Mouse (Mus musculus) liver, embryonic 13.5 days (tissue): ENCODE data around the gene Tmem179b. TPM values are rescaled to one million over a fixed set of nuclear protein-coding genes. Genes with fewer than 3 reads are reported as not detected.

Source experiments
- ATAC-seq: fragments of 200-750 bp; cut with Nextera tagmentation; 2 replicates; pipeline ENCODE4 v1.8.0; 2017; ENCODE audit warnings: low read depth, mild to moderate bottlenecking, moderate number of reproducible peaks, moderate library complexity
- DNase-seq: peaks from one replicate; pipeline ENCODE4 v3.0.0; 2022
- H3K27ac ChIP-seq: fragments of 300-500 bp; sonication (generic); 2 replicates; pipeline ENCODE4 v1.5.1; 2015; ENCODE audit warnings: moderate library complexity, mild to moderate bottlenecking, inconsistent platforms
- H3K27me3 ChIP-seq: fragments of 300-500 bp; sonication (generic); 2 replicates; pipeline ENCODE4 v1.6.1; 2015; ENCODE audit warnings: mild to moderate bottlenecking, inconsistent platforms
- H3K36me3 ChIP-seq: fragments of 300-500 bp; sonication (generic); 2 replicates; pipeline ENCODE4 v1.6.1; 2015; ENCODE audit warnings: mild to moderate bottlenecking, inconsistent platforms
- H3K4me1 ChIP-seq: fragments of 300-500 bp; sonication (generic); replicated peaks from 2 replicates; pipeline ENCODE4 v1.6.1; 2015; ENCODE audit warnings: inconsistent platforms
- H3K4me2 ChIP-seq: fragments of 300-500 bp; sonication (generic); 2 replicates; pipeline ENCODE4 v1.6.1; 2015; ENCODE audit warnings: inconsistent platforms, mild to moderate bottlenecking, moderate library complexity
- H3K4me3 ChIP-seq: fragments of 300-500 bp; sonication (generic); replicated peaks from 2 replicates; pipeline ENCODE4 v1.5.1; 2015; ENCODE audit warnings: mild to moderate bottlenecking, inconsistent platforms
- H3K9ac ChIP-seq: fragments of 300-500 bp; sonication (generic); 2 replicates; pipeline ENCODE4 v1.6.1; 2015; ENCODE audit warnings: mild to moderate bottlenecking, inconsistent platforms
- H3K9me3 ChIP-seq: fragments of 300-500 bp; sonication (generic); replicated peaks from 2 replicates; pipeline ENCODE4 v1.6.1; 2016; ENCODE audit warnings: inconsistent platforms
- WGBS: fragments of 180-500 bp; shearing (Covaris S2); methylation state at CpG from one replicate; pipeline ENCODE4 v1.1.7; 2015; ENCODE audit not compliant: insufficient replicate concordance; 5-methylcytosine and 5-hydroxymethylcytosine counted together
- polyA plus RNA-seq: library from polyadenylated mRNA; unstranded; fragments of >200 nt; fragmentation: Nextera tagmentation; extraction: Ambion mirVana; gene quantifications from 2 replicates; pipeline ENCODE4 v1.2.1, GENCODE M21; 2015

Gene Tmem179b
- polyA plus RNA-seq, 1 experiment from 2014 or later = 97.1 TPM

- H3K4me3 ChIP-seq = peak overlapping the region; percentile 87
- 15% methylated on average over 6 of the region's 6 CpGs for WGBS
Observed at GRCm38 (mm10) chr19:8773409-8773808, 858 bp downstream of the Tmem179b start.

GRCm38 (mm10) chr19:8772996-8773395 is 1.3 kb downstream of the Tmem179b start:
- Histone ChIP-seq H3K9me3 (no peaks in the 10 kb centered on the region), H3K27ac (peak overlapping the region; percentile 99), H3K27me3 (no peaks in the 10 kb centered on the region), H3K4me1 (peaks cover 57% of the 10 kb centered on the region), H3K4me3 (peak overlapping the region; percentile 87), H3K9ac (peak overlapping the region; percentile 98), H3K4me2 (peak overlapping the region; percentile 99), H3K36me3 (peaks cover 57% of the 10 kb centered on the region)
- peak; percentile 65 for ATAC-seq
- 19% methylated on average over 5 of the region's 5 CpGs for WGBS
- DNase-seq = peak; percentile 53

More at GRCm38 (mm10) chr19:8773409-8773808, 858 bp downstream of the Tmem179b start:
- ATAC-seq = no peak
- no peak for DNase-seq
- Histone ChIP-seq H3K36me3 (peaks cover 57% of the 10 kb centered on the region), H3K9me3 (no peaks in the 10 kb centered on the region), H3K27me3 (no peaks in the 10 kb centered on the region), H3K4me1 (peaks cover 57% of the 10 kb centered on the region), H3K9ac (peak overlapping the region; percentile 98), H3K27ac (peak overlapping the region; percentile 99), H3K4me2 (peak overlapping the region; percentile 99)

- Histone ChIP-seq H3K9me3 (0 out of 2 replicates have a peak, but pooled peaks cover 1% of the 10 kb centered on the region), H3K4me1 (peaks cover 46% of the 10 kb centered on the region), H3K36me3 (peaks cover 75% of the 10 kb centered on the region), H3K9ac (peak within 1 kb of the TSS; percentile 93), H3K27me3 (no peaks in the 10 kb centered on the region), H3K4me3 (peak within 1 kb of the TSS; percentile 85), H3K27ac (peak within 1 kb of the TSS; percentile 99), H3K4me2 (peak within 1 kb of the TSS; percentile 99)
- ATAC-seq (no peak), DNase-seq (peak; percentile 61)
- WGBS = 14% methylated on average over 29 of the region's 29 CpGs
Observed at GRCm38 (mm10) chr19:8770567-8771270, 3.5 kb downstream of the Tmem179b start, which contains the start of gene Tmem223. Gene Tmem223, plus strand, starts transcription at chr19:8770996.

GRCm38 (mm10) chr19:8765562-8765961 is 8.7 kb downstream of the Tmem179b start:
- H3K27me3 ChIP-seq = no peaks in the 10 kb centered on the region
- H3K9ac ChIP-seq = no peak overlapping the region
- peaks cover 9% of the 10 kb centered on the region for H3K4me1 ChIP-seq
- peaks cover 95% of the 10 kb centered on the region for H3K36me3 ChIP-seq
- ATAC-seq = no peak
- DNase-seq = no peak
- H3K4me2 ChIP-seq = no peak overlapping the region
- WGBS = 89% methylated on average over 9 of the region's 9 CpGs
- no peak overlapping the region for H3K4me3 ChIP-seq
- 0 out of 2 replicates have a peak, but pooled peaks cover 4% of the 10 kb centered on the region for H3K9me3 ChIP-seq
- H3K27ac ChIP-seq = no peak overlapping the region

DNA sequence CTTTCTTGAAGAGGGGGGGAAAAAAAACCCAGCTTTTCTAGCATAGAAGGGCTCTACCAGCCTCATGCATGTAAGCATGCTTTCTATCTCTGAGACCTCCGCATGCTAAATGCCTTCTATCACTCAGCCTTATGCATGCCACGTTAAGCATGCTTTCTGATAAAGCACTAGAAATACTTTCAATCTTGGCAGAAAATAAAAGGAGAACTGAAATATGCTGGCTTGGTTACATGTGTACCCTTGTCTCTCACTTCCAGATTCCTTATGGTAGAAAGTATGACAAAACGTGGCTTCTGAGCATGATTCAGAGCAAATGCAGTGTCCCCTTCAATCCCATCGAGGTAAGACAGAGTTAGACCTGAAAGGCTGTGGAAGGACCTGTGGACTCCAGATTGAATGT is 11.0 kb downstream of the Tmem179b start:
- H3K9ac ChIP-seq = no peak overlapping the region
- DNase-seq (no peak), ATAC-seq (no peak)
- H3K27me3 ChIP-seq = no peaks in the 10 kb centered on the region
- peaks cover 18% of the 10 kb centered on the region for H3K4me1 ChIP-seq
- no peak overlapping the region for H3K4me3 ChIP-seq
- H3K36me3 ChIP-seq = peaks cover 80% of the 10 kb centered on the region
- WGBS = 74% methylated on average over 4 of the region's 4 CpGs
- H3K27ac ChIP-seq = no peak overlapping the region; the same call in 1 of the 2 replicates
- H3K4me2 ChIP-seq = no peak overlapping the region
- 0 out of 2 replicates have a peak, but pooled peaks cover 4% of the 10 kb centered on the region for H3K9me3 ChIP-seq

GRCm38 (mm10) chr19:8760757-8761156 is 13.5 kb downstream of the Tmem179b start:
- Histone ChIP-seq H3K4me3 (no peak overlapping the region), H3K9ac (no peak overlapping the region), H3K27me3 (no peaks in the 10 kb centered on the region), H3K27ac (no peak overlapping the region), H3K4me1 (peaks cover 30% of the 10 kb centered on the region), H3K9me3 (0 out of 2 replicates have a peak, but pooled peaks cover 3% of the 10 kb centered on the region), H3K36me3 (peaks cover 56% of the 10 kb centered on the region), H3K4me2 (no peak overlapping the region)
- no peak for DNase-seq
- no peak for ATAC-seq
- WGBS = 71% methylated on average over 2 of the region's 2 CpGs

DNA sequence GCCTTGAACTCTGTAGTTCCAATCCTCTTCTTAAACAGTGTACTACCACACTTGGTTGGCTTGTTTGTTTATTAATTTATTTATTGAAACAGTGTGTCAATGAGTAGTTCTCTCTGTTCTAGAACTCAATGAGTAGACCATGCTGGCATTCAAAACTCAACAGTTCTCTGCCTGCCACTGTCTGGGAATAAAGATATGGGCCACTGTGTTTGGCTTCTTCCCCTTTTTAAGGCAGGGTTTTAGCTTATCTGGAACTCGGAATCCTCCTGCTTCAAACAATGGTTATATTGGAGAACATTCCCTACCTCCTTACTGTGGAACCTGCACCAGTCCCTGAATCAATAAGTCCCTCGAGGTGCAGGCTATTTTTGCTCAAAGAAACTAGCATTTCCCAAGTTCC is 15.4 kb downstream of the Tmem179b start:
- H3K27ac ChIP-seq = peak overlapping the region; percentile 51; the same call in 1 of the 2 replicates
- no peak for ATAC-seq
- H3K4me2 ChIP-seq = peak overlapping the region; percentile 76
- H3K36me3 ChIP-seq = peaks cover 54% of the 10 kb centered on the region
- no peaks in the 10 kb centered on the region for H3K27me3 ChIP-seq
- H3K9ac ChIP-seq = peak overlapping the region; percentile 98
- no peak for DNase-seq
- H3K4me1 ChIP-seq = peaks cover 40% of the 10 kb centered on the region
- H3K9me3 ChIP-seq = no peaks in the 10 kb centered on the region
- WGBS = 31% methylated on average over 2 of the region's 2 CpGs
- peak overlapping the region; percentile 96 for H3K4me3 ChIP-seq

- ATAC-seq = no peak
- Histone ChIP-seq H3K4me1 (peaks cover 40% of the 10 kb centered on the region), H3K36me3 (peaks cover 54% of the 10 kb centered on the region), H3K9me3 (no peaks in the 10 kb centered on the region), H3K4me2 (peak overlapping the region; percentile 76), H3K4me3 (peak overlapping the region; percentile 96), H3K27me3 (no peaks in the 10 kb centered on the region), H3K27ac (peak overlapping the region; percentile 93), H3K9ac (peak overlapping the region; percentile 98)
- 4% methylated on average over 14 of the region's 14 CpGs for WGBS
- no peak for DNase-seq
Observed at GRCm38 (mm10) chr19:8757471-8757998, 16.7 kb downstream of the Tmem179b start.

DNA sequence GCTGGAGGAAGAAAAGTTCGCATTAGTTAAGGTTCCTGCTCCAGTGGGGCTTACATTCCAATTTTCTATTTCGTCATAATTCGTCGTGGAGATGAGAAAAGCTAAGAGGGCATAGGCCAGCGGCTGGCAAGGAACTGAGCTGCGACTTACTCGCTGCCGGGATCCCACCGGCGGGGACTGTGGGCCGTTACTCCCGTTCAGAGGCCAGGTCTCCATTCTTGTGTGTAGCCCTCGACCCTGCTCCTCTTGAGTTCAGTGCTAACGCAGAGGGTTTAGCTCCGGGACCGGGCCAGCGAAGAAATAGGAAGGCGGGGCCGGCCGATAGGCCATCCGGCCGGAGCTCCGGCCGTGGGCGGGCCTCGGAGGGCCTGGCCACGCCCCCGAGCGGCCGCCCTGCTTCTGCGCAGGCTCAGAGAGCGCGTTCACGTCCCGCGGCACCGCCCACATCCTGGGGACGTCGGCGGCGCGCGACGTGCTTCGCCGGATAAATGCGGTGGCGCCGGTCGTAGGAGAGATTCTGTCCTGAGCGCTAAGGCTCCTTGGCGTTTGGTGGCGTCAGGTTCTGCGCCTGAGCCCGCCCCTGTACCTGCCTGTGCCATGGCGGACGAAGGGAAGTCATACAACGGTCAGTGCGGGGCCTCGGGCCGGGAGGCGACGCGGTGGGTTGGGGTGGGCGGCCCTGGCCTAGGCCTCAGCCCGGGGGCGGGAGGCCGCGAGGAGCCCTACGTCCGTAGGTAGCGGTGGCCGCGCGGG is 17.5 kb downstream of the Tmem179b start, which contains the start of gene Nxf1:
Gene Nxf1 (plus strand): TSS at position 439 of the 753 bp plus-strand sequence.
- peak within 1 kb of the TSS; percentile 98 for H3K9ac ChIP-seq
- peak; percentile 92 for ATAC-seq
- peaks cover 54% of the 10 kb centered on the region for H3K36me3 ChIP-seq
- peak within 1 kb of the TSS; percentile 93 for H3K27ac ChIP-seq
- H3K27me3 ChIP-seq = no peaks in the 10 kb centered on the region
- WGBS = under 1% methylated on average over 74 of the region's 75 CpGs
- DNase-seq = peak; percentile 86
- H3K4me2 ChIP-seq = peak within 1 kb of the TSS; percentile 76
- H3K4me1 ChIP-seq = peaks cover 40% of the 10 kb centered on the region
- H3K9me3 ChIP-seq = no peaks in the 10 kb centered on the region
- H3K4me3 ChIP-seq = peak within 1 kb of the TSS; percentile 96

DNA sequence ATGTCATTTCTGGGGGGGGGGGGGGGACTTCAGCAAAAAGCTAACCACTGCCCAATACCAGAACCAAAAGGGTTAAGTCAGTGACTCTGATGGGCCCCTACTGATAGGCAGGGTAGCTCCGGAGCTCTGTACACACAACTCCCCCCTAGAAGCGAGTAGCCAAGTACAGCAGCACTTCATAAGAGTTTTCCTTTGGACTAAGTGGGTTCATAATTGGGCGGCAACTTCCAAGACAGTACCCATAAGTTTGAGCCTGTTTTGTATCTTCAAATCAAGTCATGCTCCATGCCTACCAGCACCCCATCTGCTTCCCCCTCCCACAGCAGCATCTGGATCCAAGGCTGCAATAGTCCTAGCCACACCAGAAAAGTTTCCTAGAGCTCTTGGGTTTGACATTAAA is 18.6 kb downstream of the Tmem179b start:
- ATAC-seq = no peak
- 27% methylated on average over 3 of the region's 3 CpGs for WGBS

DNA sequence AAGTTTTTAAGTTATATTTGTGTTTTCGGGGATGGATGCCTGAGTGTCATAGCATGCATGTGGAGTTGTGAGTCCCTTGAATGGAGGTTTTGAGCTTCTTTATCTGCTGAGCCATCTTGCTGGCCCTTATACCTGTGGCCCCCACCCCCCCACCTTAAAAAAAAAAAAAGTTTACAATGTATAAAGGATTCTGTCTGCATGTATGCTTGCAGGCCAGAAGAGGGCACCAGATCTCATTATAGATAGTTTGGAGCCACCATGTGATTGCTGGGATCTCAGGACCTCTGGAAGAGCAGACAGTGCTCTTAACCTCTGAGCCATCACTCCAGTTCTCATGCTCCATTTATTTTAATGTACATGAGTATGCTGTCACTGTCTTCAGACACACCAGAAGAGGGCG is 26.9 kb downstream of the Tmem179b start:
- H3K4me1 ChIP-seq = peaks cover 15% of the 10 kb centered on the region
- H3K9ac ChIP-seq = no peak overlapping the region
- H3K27me3 ChIP-seq = no peaks in the 10 kb centered on the region
- H3K27ac ChIP-seq = no peak overlapping the region; the same call in 1 of the 2 replicates
- no peak overlapping the region for H3K4me3 ChIP-seq
- H3K36me3 ChIP-seq = peaks cover 94% of the 10 kb centered on the region
- no peaks in the 10 kb centered on the region for H3K9me3 ChIP-seq
- no peak overlapping the region for H3K4me2 ChIP-seq
- WGBS = 64% methylated on average over 2 of the region's 2 CpGs
- ATAC-seq (no peak), DNase-seq (no peak)

More for the DNA sequence above, 18.6 kb downstream of the Tmem179b start:
- Histone ChIP-seq H3K4me2 (peak overlapping the region; percentile 76), H3K27me3 (no peaks in the 10 kb centered on the region), H3K27ac (peak overlapping the region; percentile 90), H3K4me1 (peaks cover 37% of the 10 kb centered on the region), H3K9ac (peak overlapping the region; percentile 98), H3K9me3 (no peaks in the 10 kb centered on the region), H3K36me3 (peaks cover 57% of the 10 kb centered on the region), H3K4me3 (peak overlapping the region; percentile 96)
- no peak for DNase-seq
